Comparison of ENCODE assay signal across 8 mouse cellular contexts in genomic region chr15:93438663-93439062, GRCm38 (mm10). TPM values are rescaled to one million over a fixed set of nuclear protein-coding genes. Genes with fewer than 3 reads are reported as not detected.
DNase-seq lines count a peak whose midpoint lies in the region; ATAC-seq and TF ChIP-seq lines count a peak whose summit lies in the region.

No protein-coding gene starts in this region.

- H3K9me3 ChIP-seq in intestine, postnatal 0 days (ENCODE audit: control insufficient read depth): no peaks in the 10 kb centered on the region
- H3K9me3 ChIP-seq in intestine, embryonic 16.5 days (ENCODE audit: control insufficient read depth, low read length): no peaks in the 10 kb centered on the region
- H3K9me3 ChIP-seq in embryonic facial prominence, embryonic 10.5 days: no peaks in the 10 kb centered on the region

- TF ChIP-seq CTCF in intestine, postnatal 0 days (IDR thresholded peaks at IDR 0.05; ENCODE audit: low read depth): peak; percentile 96

- peaks cover 21% of the 10 kb centered on the region for H3K36me3 ChIP-seq in intestine, postnatal 0 days (ENCODE audit: control insufficient read depth, insufficient read depth)
- H3K36me3 ChIP-seq in intestine, embryonic 16.5 days (ENCODE audit: control insufficient read depth, insufficient read depth, low read length): peaks cover 8% of the 10 kb centered on the region; the same call in 1 of the 2 replicates
- H3K36me3 ChIP-seq in embryonic facial prominence, embryonic 10.5 days (replicated peaks): peaks cover 77% of the 10 kb centered on the region

- H3K4me3 ChIP-seq in intestine, postnatal 0 days (ENCODE audit: low read depth, low read length): no peak overlapping the region
- H3K4me3 ChIP-seq in intestine, embryonic 16.5 days (ENCODE audit: low read length): no peak overlapping the region
- H3K4me3 ChIP-seq in embryonic facial prominence, embryonic 10.5 days: no peak overlapping the region

- DNase-seq in adrenal gland, postnatal 25 days: peak; percentile 47
- peak; percentile 54 for DNase-seq in embryonic facial prominence, embryonic 10.5 days (ENCODE audit: low spot score)
- peak; percentile 71 for DNase-seq in heart, postnatal 4 days
- peak; percentile 16 to 70 for DNase-seq in layer of hippocampus, postnatal 25 days (ENCODE audit: extremely low spot score in 1 of 2, low spot score in 1 of 2)
- peak; percentile 11 for DNase-seq in spleen, adult 12 weeks (ENCODE audit: low spot score)

- 46% methylated on average over 5 of the region's 5 CpGs for WGBS in intestine, postnatal 0 days
- 43% methylated on average over 5 of the region's 5 CpGs for WGBS in intestine, embryonic 16.5 days
- 45% methylated on average over 5 of the region's 5 CpGs for WGBS in embryonic facial prominence, embryonic 10.5 days

- H3K27ac ChIP-seq in intestine, postnatal 0 days (ENCODE audit: low read depth, low read length): no peak overlapping the region
- no peak overlapping the region for H3K27ac ChIP-seq in intestine, embryonic 16.5 days (ENCODE audit: low read length)
- no peak overlapping the region for H3K27ac ChIP-seq in embryonic facial prominence, embryonic 10.5 days (replicated peaks)

- no peaks in the 10 kb centered on the region for H3K27me3 ChIP-seq in intestine, postnatal 0 days (replicated peaks; ENCODE audit: control insufficient read depth, insufficient read depth, low read length)
- no peaks in the 10 kb centered on the region for H3K27me3 ChIP-seq in intestine, embryonic 16.5 days (replicated peaks; ENCODE audit: control insufficient read depth, insufficient read depth, low read length)
- no peaks in the 10 kb centered on the region for H3K27me3 ChIP-seq in embryonic facial prominence, embryonic 10.5 days (replicated peaks; ENCODE audit: low read depth, poor library complexity, severe bottlenecking)

- H3K9ac ChIP-seq in intestine, postnatal 0 days (ENCODE audit: low read depth, low read length): no peak overlapping the region
- H3K9ac ChIP-seq in intestine, embryonic 16.5 days (ENCODE audit: low read depth, low read length): no peak overlapping the region

- no peaks in the 10 kb centered on the region for H3K4me1 ChIP-seq in intestine, postnatal 0 days (replicated peaks; ENCODE audit: control insufficient read depth, insufficient read depth, low read length)
- no peaks in the 10 kb centered on the region for H3K4me1 ChIP-seq in intestine, embryonic 16.5 days (ENCODE audit: control insufficient read depth, insufficient read depth, low read length)
- peaks cover 13% of the 10 kb centered on the region for H3K4me1 ChIP-seq in embryonic facial prominence, embryonic 10.5 days

- no peak for ATAC-seq in intestine, postnatal 0 days
- no peak for ATAC-seq in intestine, embryonic 16.5 days
- ATAC-seq in megakaryocyte progenitor cell, adult 5-6 weeks (replicated peaks; ENCODE audit: poor library complexity): peak; percentile 95

- no peak overlapping the region for H3K4me2 ChIP-seq in intestine, postnatal 0 days (replicated peaks; ENCODE audit: low read depth)
- H3K4me2 ChIP-seq in intestine, embryonic 16.5 days (ENCODE audit: low read depth, low read length): no peak overlapping the region

RNA-seq across cellular contexts. Expression of gene Pphln1, which starts 40.5 kb away (rescaled TPM):
- 17.7 and 18.1 TPM in 2 replicates for polyA plus RNA-seq in intestine, postnatal 0 days (2015; fragmentation: Nextera tagmentation; extraction: Ambion mirVana)
- polyA plus RNA-seq in intestine, embryonic 16.5 days (2015; fragmentation: Nextera tagmentation; extraction: Ambion mirVana): 26.9 and 29.2 TPM in 2 replicates
- total RNA-seq in adrenal gland, postnatal 25 days (2021): 39.0 and 41.3 TPM in 2 replicates
- 93.3 and 103 TPM in 2 replicates for polyA plus RNA-seq in embryonic facial prominence, embryonic 10.5 days (2016; fragmentation: Nextera tagmentation; extraction: Ambion mirVana)
- 10 to 100 TPM; 35.1 to 36.6 TPM for total RNA-seq in heart, postnatal 4 days (2021)
- total RNA-seq in layer of hippocampus, postnatal 25 days (2021): 10 to 100 TPM; 41.6 to 42.4 TPM
- total RNA-seq in megakaryocyte progenitor cell, adult 5-6 weeks (2015): 77.9 and 90.0 TPM in 2 replicates
- 47.8 and 51.6 TPM in 2 replicates for total RNA-seq in megakaryocyte progenitor cell, adult 5-6 weeks (2017)

RNA-seq across cellular contexts. Expression of gene Zcrb1, which starts 40.5 kb away (rescaled TPM):
- 99.5 and 102 TPM in 2 replicates for polyA plus RNA-seq in intestine, postnatal 0 days (2015; fragmentation: Nextera tagmentation; extraction: Ambion mirVana)
- 95.2 and 101 TPM in 2 replicates for polyA plus RNA-seq in intestine, embryonic 16.5 days (2015; fragmentation: Nextera tagmentation; extraction: Ambion mirVana)
- total RNA-seq in adrenal gland, postnatal 25 days (2021): 86.4 and 112 TPM in 2 replicates
- polyA plus RNA-seq in embryonic facial prominence, embryonic 10.5 days (2016; fragmentation: Nextera tagmentation; extraction: Ambion mirVana): 157 and 158 TPM in 2 replicates
- 10 to 100 TPM; 80.4 to 81.1 TPM for total RNA-seq in heart, postnatal 4 days (2021)
- 10 to 100 TPM; 66.8 to 86.0 TPM for total RNA-seq in layer of hippocampus, postnatal 25 days (2021)
- 118 and 134 TPM in 2 replicates for total RNA-seq in megakaryocyte progenitor cell, adult 5-6 weeks (2015)
- total RNA-seq in megakaryocyte progenitor cell, adult 5-6 weeks (2017): 88.5 and 98.3 TPM in 2 replicates

Comparison
In these comparisons a context has a peak if more than half of its experiments do, and no peak if none do; other contexts are left out.
1. DNase-seq: peak in every context shown above with its lines; median percentile 71 in heart, postnatal 4 days; 54 in embryonic facial prominence, embryonic 10.5 days; 47 in adrenal gland, postnatal 25 days; 43 in layer of hippocampus, postnatal 25 days; 11 in spleen, adult 12 weeks.